Mouse (Mus musculus) heart, adult 2 months (tissue): ENCODE results near the gene Crip3.

ENCODE experiments used
- EP300 ChIP-seq: fragments of 200-500 bp; IDR thresholded peaks from 2 replicates; pipeline ENCODE4 v1.6.1; 2011; ENCODE audit warnings: low read depth, low read length, control low read depth; ENCODE audit not compliant: insufficient read depth
- POLR2A ChIP-seq: fragments of 200-500 bp; IDR thresholded peaks from 2 replicates; pipeline ENCODE4 v1.6.1; 2011; ENCODE audit warnings: mild to moderate bottlenecking, low read depth, low read length, control low read depth; ENCODE audit not compliant: insufficient read depth

GRCm38 (mm10) chr17:46418628-46419027 is 10.1 kb upstream of the Crip3 start:
- TF ChIP-seq POLR2A: no peak
- TF ChIP-seq EP300: no peak
